Mouse (Mus musculus): Measurements from ENCODE around the gene AK157302. TPM values are rescaled to one million over a fixed set of nuclear protein-coding genes. Genes with fewer than 3 reads are reported as not detected.

AK157302 gene
- 10.2 TPM for polyA plus RNA-seq (2014; fragmentation: Illumina TruSeq; extraction: RNeasy Lipid Tissue Mini Kit (QIAGEN cat#74804); ENCODE audit: low read depth, low replicate concordance)

GRCm38 (mm10) chr13:21495080-21495479 lies at the start of gene AK157302:
AK157302 (plus strand) TSS chr13:21495223.

GRCm38 (mm10) chr13:21453449-21453848 lies 41.6 kb upstream of the AK157302 start, which contains the start of gene Zscan26:
Zscan26 (minus strand) TSS chr13:21453730.

GRCm38 (mm10) chr13:21468061-21469019 lies 26.7 kb upstream of the AK157302 start, which contains the start of gene Nkapl:
Nkapl (minus strand) TSS chr13:21468509.

GRCm38 (mm10) chr13:21478759-21479670 lies 16.0 kb upstream of the AK157302 start, which contains the start of the genes Zkscan4 and Gm10065:
Zkscan4 (plus strand) TSS chr13:21478907.
Gm10065 (minus strand) TSS chr13:21479441.

GRCm38 (mm10) chr13:21501182-21501581 lies 6.2 kb downstream of the AK157302 start, which contains the start of gene Gm11273:
Gm11273 (minus strand) TSS chr13:21501418.

DNA sequence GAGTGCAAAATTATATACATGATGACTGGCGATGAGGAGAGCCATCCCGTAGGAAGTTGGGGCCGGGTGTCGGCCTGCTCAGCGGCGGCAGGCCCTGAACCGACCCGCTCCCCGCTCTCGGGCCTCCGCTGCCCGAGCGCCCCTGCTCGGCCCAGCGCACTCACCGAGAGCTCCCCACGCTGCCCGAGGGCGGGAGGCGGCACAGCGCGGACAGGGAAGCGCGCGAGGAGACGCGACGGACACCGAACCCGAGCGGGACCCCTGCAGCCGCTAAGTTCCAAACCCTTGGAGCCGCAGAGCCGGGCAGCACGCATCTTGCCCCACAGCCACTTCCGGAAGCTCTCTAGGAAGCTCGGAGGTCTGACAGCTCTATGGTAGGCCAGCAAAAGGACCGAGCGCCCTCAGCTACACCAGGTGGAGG lies 35.8 kb downstream of the AK157302 start, which contains the start of gene Zkscan8:
Gene Zkscan8 (minus strand): TSS at position 340 of the 421 bp plus-strand sequence.

DNA sequence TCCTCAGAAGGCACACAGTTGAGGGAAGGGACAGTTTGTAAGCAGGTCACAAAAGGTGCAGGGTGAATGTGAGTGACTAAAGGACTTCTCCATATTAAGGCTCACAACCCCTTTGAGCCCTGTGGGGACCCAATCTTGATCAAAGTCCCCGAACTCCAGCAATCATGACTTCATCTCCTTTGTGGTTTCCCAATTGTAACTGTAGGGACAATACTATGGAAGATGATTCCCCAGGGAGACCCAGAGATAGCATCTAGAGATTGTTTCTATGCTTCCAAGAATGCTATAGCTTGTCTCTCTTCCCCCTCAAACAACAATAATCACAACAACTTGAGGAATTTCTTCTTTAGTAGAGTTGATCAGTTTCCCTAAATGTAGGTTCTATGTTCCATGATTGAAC lies 47.7 kb downstream of the AK157302 start, which contains the start of gene Olfr1366:
Gene Olfr1366 (minus strand): TSS at position 101 of the 400 bp plus-strand sequence.

Other genes starting within 250 kb of the AK157302 start
- not detected for gene Gpx5, start 202.5 kb upstream of the AK157302 start, polyA plus RNA-seq (2014; fragmentation: Illumina TruSeq; extraction: RNeasy Lipid Tissue Mini Kit (QIAGEN cat#74804); ENCODE audit: low read depth, low replicate concordance)
- 42.6 TPM for gene Gpx6, start 183.1 kb upstream of the AK157302 start, polyA plus RNA-seq (2014; fragmentation: Illumina TruSeq; extraction: RNeasy Lipid Tissue Mini Kit (QIAGEN cat#74804); ENCODE audit: low read depth, low replicate concordance)
- gene Olfr1367, start 148.3 kb upstream of the AK157302 start, polyA plus RNA-seq (2014; fragmentation: Illumina TruSeq; extraction: RNeasy Lipid Tissue Mini Kit (QIAGEN cat#74804); ENCODE audit: low read depth, low replicate concordance) = not detected
- gene Zscan12, start 132.4 kb upstream of the AK157302 start, polyA plus RNA-seq (2014; fragmentation: Illumina TruSeq; extraction: RNeasy Lipid Tissue Mini Kit (QIAGEN cat#74804); ENCODE audit: low read depth, low replicate concordance) = 87.2 TPM
- gene Zkscan3, start 92.5 kb upstream of the AK157302 start, polyA plus RNA-seq (2014; fragmentation: Illumina TruSeq; extraction: RNeasy Lipid Tissue Mini Kit (QIAGEN cat#74804); ENCODE audit: low read depth, low replicate concordance) = 29.9 TPM
- 13.0 TPM for gene Pgbd1, start 54.2 kb upstream of the AK157302 start, polyA plus RNA-seq (2014; fragmentation: Illumina TruSeq; extraction: RNeasy Lipid Tissue Mini Kit (QIAGEN cat#74804); ENCODE audit: low read depth, low replicate concordance)
- 21.1 TPM for gene Zscan26, start 41.5 kb upstream of the AK157302 start, polyA plus RNA-seq (2014; fragmentation: Illumina TruSeq; extraction: RNeasy Lipid Tissue Mini Kit (QIAGEN cat#74804); ENCODE audit: low read depth, low replicate concordance)
- gene Nkapl, start 26.7 kb upstream of the AK157302 start, polyA plus RNA-seq (2014; fragmentation: Illumina TruSeq; extraction: RNeasy Lipid Tissue Mini Kit (QIAGEN cat#74804); ENCODE audit: low read depth, low replicate concordance) = 189 TPM
- gene Zkscan4, start 16.3 kb upstream of the AK157302 start, polyA plus RNA-seq (2014; fragmentation: Illumina TruSeq; extraction: RNeasy Lipid Tissue Mini Kit (QIAGEN cat#74804); ENCODE audit: low read depth, low replicate concordance) = 0.67 TPM
- not detected for gene Gm10065, start 15.8 kb upstream of the AK157302 start, polyA plus RNA-seq (2014; fragmentation: Illumina TruSeq; extraction: RNeasy Lipid Tissue Mini Kit (QIAGEN cat#74804); ENCODE audit: low read depth, low replicate concordance)
- 0.88 TPM for gene Gm11273, start 6.2 kb downstream of the AK157302 start, polyA plus RNA-seq (2014; fragmentation: Illumina TruSeq; extraction: RNeasy Lipid Tissue Mini Kit (QIAGEN cat#74804); ENCODE audit: low read depth, low replicate concordance)
- gene Zkscan8, start 35.9 kb downstream of the AK157302 start, polyA plus RNA-seq (2014; fragmentation: Illumina TruSeq; extraction: RNeasy Lipid Tissue Mini Kit (QIAGEN cat#74804); ENCODE audit: low read depth, low replicate concordance) = 9.0 TPM
- not detected for gene Olfr1366, start 47.6 kb downstream of the AK157302 start, polyA plus RNA-seq (2014; fragmentation: Illumina TruSeq; extraction: RNeasy Lipid Tissue Mini Kit (QIAGEN cat#74804); ENCODE audit: low read depth, low replicate concordance)
- not detected for gene Olfr1535, start 64.7 kb downstream of the AK157302 start, polyA plus RNA-seq (2014; fragmentation: Illumina TruSeq; extraction: RNeasy Lipid Tissue Mini Kit (QIAGEN cat#74804); ENCODE audit: low read depth, low replicate concordance)
- not detected for gene Olfr1364, start 86.5 kb downstream of the AK157302 start, polyA plus RNA-seq (2014; fragmentation: Illumina TruSeq; extraction: RNeasy Lipid Tissue Mini Kit (QIAGEN cat#74804); ENCODE audit: low read depth, low replicate concordance)
- not detected for gene Olfr1362, start 118.8 kb downstream of the AK157302 start, polyA plus RNA-seq (2014; fragmentation: Illumina TruSeq; extraction: RNeasy Lipid Tissue Mini Kit (QIAGEN cat#74804); ENCODE audit: low read depth, low replicate concordance)
- not detected for gene Olfr11, start 147.3 kb downstream of the AK157302 start, polyA plus RNA-seq (2014; fragmentation: Illumina TruSeq; extraction: RNeasy Lipid Tissue Mini Kit (QIAGEN cat#74804); ENCODE audit: low read depth, low replicate concordance)
- not detected for gene Olfr1361, start 168.2 kb downstream of the AK157302 start, polyA plus RNA-seq (2014; fragmentation: Illumina TruSeq; extraction: RNeasy Lipid Tissue Mini Kit (QIAGEN cat#74804); ENCODE audit: low read depth, low replicate concordance)
- not detected for gene Olfr1360, start 182.2 kb downstream of the AK157302 start, polyA plus RNA-seq (2014; fragmentation: Illumina TruSeq; extraction: RNeasy Lipid Tissue Mini Kit (QIAGEN cat#74804); ENCODE audit: low read depth, low replicate concordance)
- gene Olfr1359, start 202.9 kb downstream of the AK157302 start, polyA plus RNA-seq (2014; fragmentation: Illumina TruSeq; extraction: RNeasy Lipid Tissue Mini Kit (QIAGEN cat#74804); ENCODE audit: low read depth, low replicate concordance) = not detected
- not detected for gene Hist1h2bl, start 220.9 kb downstream of the AK157302 start, polyA plus RNA-seq (2014; fragmentation: Illumina TruSeq; extraction: RNeasy Lipid Tissue Mini Kit (QIAGEN cat#74804); ENCODE audit: low read depth, low replicate concordance)
- not detected for gene Hist1h2ai, start 221.2 kb downstream of the AK157302 start, polyA plus RNA-seq (2014; fragmentation: Illumina TruSeq; extraction: RNeasy Lipid Tissue Mini Kit (QIAGEN cat#74804); ENCODE audit: low read depth, low replicate concordance)
- not detected for gene Hist1h3h, start 222.4 kb downstream of the AK157302 start, polyA plus RNA-seq (2014; fragmentation: Illumina TruSeq; extraction: RNeasy Lipid Tissue Mini Kit (QIAGEN cat#74804); ENCODE audit: low read depth, low replicate concordance)
- not detected for gene Hist1h2bm, start 226.8 kb downstream of the AK157302 start, polyA plus RNA-seq (2014; fragmentation: Illumina TruSeq; extraction: RNeasy Lipid Tissue Mini Kit (QIAGEN cat#74804); ENCODE audit: low read depth, low replicate concordance)
- gene Hist1h4j, start 239.8 kb downstream of the AK157302 start, polyA plus RNA-seq (2014; fragmentation: Illumina TruSeq; extraction: RNeasy Lipid Tissue Mini Kit (QIAGEN cat#74804); ENCODE audit: low read depth, low replicate concordance) = not detected

Data from testis, adult 10 weeks (tissue).